Mouse (Mus musculus) cerebellum, adult 9-11 months (tissue): ENCODE results near the gene Tmem88.

ENCODE experiments used
- DNase-seq: peaks from one replicate; pipeline ENCODE4 v3.0.0; 2022

Gene Tmem88

GRCm38 (mm10) chr11:69398059-69398458 lies at the start of gene Tmem88:
Gene Tmem88 (minus strand): TSS chr11:69398234.
- DNase-seq, result peak; percentile 75

GRCm38 (mm10) chr11:69447299-69447698 lies 49.3 kb upstream of the Tmem88 start:
- no peak for DNase-seq

GRCm38 (mm10) chr11:69443328-69443727 lies 45.3 kb upstream of the Tmem88 start:
- no peak for DNase-seq

- no peak for DNase-seq
Measured at GRCm38 (mm10) chr11:69437291-69437690, 39.3 kb upstream of the Tmem88 start.

GRCm38 (mm10) chr11:69433189-69433588 lies 35.2 kb upstream of the Tmem88 start:
- DNase-seq, result no peak

- peak; percentile 52 for DNase-seq
Measured at GRCm38 (mm10) chr11:69432640-69432982, 34.6 kb upstream of the Tmem88 start.

- DNase-seq, result peak; percentile 89
Measured at GRCm38 (mm10) chr11:69431829-69432639, 34.0 kb upstream of the Tmem88 start.

- peak; percentile 32 for DNase-seq
Measured at GRCm38 (mm10) chr11:69430631-69431030, 32.6 kb upstream of the Tmem88 start.

GRCm38 (mm10) chr11:69429313-69429712 lies 31.3 kb upstream of the Tmem88 start:
- DNase-seq, result no peak

- no peak for DNase-seq
Measured at GRCm38 (mm10) chr11:69428751-69429150, 30.7 kb upstream of the Tmem88 start.

- no peak for DNase-seq
Measured at GRCm38 (mm10) chr11:69426246-69426645, 28.2 kb upstream of the Tmem88 start.

- no peak for DNase-seq
Measured at GRCm38 (mm10) chr11:69423885-69424284, 25.9 kb upstream of the Tmem88 start.

GRCm38 (mm10) chr11:69422842-69423241 lies 24.8 kb upstream of the Tmem88 start:
- DNase-seq, result peak; percentile 49

- DNase-seq, result peak; percentile 51
Measured at GRCm38 (mm10) chr11:69421131-69421977, 23.3 kb upstream of the Tmem88 start.

- DNase-seq, result peak; percentile 74
Measured at GRCm38 (mm10) chr11:69420554-69421000, 22.5 kb upstream of the Tmem88 start.

GRCm38 (mm10) chr11:69419813-69420553 lies 21.9 kb upstream of the Tmem88 start:
- DNase-seq, result peak; percentile 79

GRCm38 (mm10) chr11:69419443-69419812 lies 21.4 kb upstream of the Tmem88 start:
- DNase-seq, result peak; percentile 74

- DNase-seq, result peak; percentile 98
Measured at GRCm38 (mm10) chr11:69418481-69419442, 20.7 kb upstream of the Tmem88 start.

GRCm38 (mm10) chr11:69417449-69418384 lies 19.7 kb upstream of the Tmem88 start:
- DNase-seq, result peak; percentile 98

GRCm38 (mm10) chr11:69416921-69417448 lies 19.0 kb upstream of the Tmem88 start:
- DNase-seq, result no peak
